Mouse (Mus musculus) liver, embryonic 15.5 days (tissue): Measurements from ENCODE around the gene Htra1. TPM values are rescaled to one million over a fixed set of nuclear protein-coding genes. Genes with fewer than 3 reads are reported as not detected.

Experiments
- ATAC-seq: fragments of 200-750 bp; cut with Nextera tagmentation; 2 replicates; pipeline ENCODE4 v1.8.0; 2017; ENCODE audit warnings: moderate number of reproducible peaks, mild to moderate bottlenecking, moderate library complexity; ENCODE audit not compliant: insufficient read depth
- H3K27ac ChIP-seq: fragments of 300-500 bp; sonication (generic); replicated peaks from 2 replicates; pipeline ENCODE4 v1.5.1; 2015; ENCODE audit warnings: mild to moderate bottlenecking, inconsistent platforms
- H3K27me3 ChIP-seq: fragments of 300-500 bp; sonication (generic); 2 replicates; pipeline ENCODE4 v1.6.1; 2015; ENCODE audit warnings: mild to moderate bottlenecking, inconsistent platforms
- H3K36me3 ChIP-seq: fragments of 300-500 bp; sonication (generic); replicated peaks from 2 replicates; pipeline ENCODE4 v1.6.1; 2015; ENCODE audit warnings: moderate library complexity, mild to moderate bottlenecking, inconsistent platforms
- H3K4me1 ChIP-seq: fragments of 300-500 bp; sonication (generic); replicated peaks from 2 replicates; pipeline ENCODE4 v1.6.1; 2015; ENCODE audit warnings: inconsistent platforms
- H3K4me2 ChIP-seq: fragments of 300-500 bp; sonication (generic); 2 replicates; pipeline ENCODE4 v1.6.1; 2015; ENCODE audit warnings: moderate library complexity, mild to moderate bottlenecking, inconsistent platforms
- H3K4me3 ChIP-seq: fragments of 300-500 bp; sonication (generic); replicated peaks from 2 replicates; pipeline ENCODE4 v1.5.1; 2015; ENCODE audit warnings: mild to moderate bottlenecking, inconsistent platforms
- H3K9ac ChIP-seq: fragments of 300-500 bp; sonication (generic); 2 replicates; pipeline ENCODE4 v1.6.1; 2015; ENCODE audit warnings: moderate library complexity, mild to moderate bottlenecking, inconsistent platforms
- H3K9me3 ChIP-seq: fragments of 300-500 bp; sonication (generic); replicated peaks from 2 replicates; pipeline ENCODE4 v1.6.1; 2016; ENCODE audit warnings: inconsistent platforms
- WGBS: fragments of 180-500 bp; shearing (Covaris S2); methylation state at CpG from one replicate; pipeline ENCODE4 v1.1.7; 2015; ENCODE audit warnings: mixed read lengths; ENCODE audit not compliant: insufficient replicate concordance; 5-methylcytosine and 5-hydroxymethylcytosine counted together
- polyA plus RNA-seq: library from polyadenylated mRNA; unstranded; fragments of >200 nt; fragmentation: Nextera tagmentation; extraction: Ambion mirVana; gene quantifications from 2 replicates; pipeline ENCODE4 v1.2.1, GENCODE M21; 2015

Gene Htra1
- polyA plus RNA-seq, 1 experiment from 2014 or later, result 1.0 TPM

DNA sequence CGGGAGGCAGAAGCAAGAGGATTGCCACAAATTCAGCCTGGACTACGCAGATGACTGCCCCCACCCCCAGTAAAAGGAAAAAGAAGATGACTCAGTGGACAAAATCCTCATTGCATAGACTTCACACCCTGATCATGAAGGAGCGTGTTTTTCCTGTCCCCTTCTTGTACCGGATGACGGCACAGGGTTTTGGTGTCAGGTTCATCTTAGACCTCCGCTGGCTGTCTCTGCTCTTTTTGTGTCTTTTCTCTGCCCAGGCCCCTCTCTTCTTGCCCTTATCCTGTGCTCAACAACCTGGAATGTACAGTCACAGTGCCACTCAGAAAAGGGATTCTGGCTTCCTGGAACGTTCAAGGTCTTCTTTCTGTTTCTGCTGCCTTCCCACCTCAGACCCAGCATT lies 14.6 kb downstream of the Htra1 start:
- no peak for ATAC-seq
- Histone ChIP-seq H3K9ac (no peak overlapping the region), H3K9me3 (no peaks in the 10 kb centered on the region), H3K36me3 (no peaks in the 10 kb centered on the region), H3K4me2 (no peak overlapping the region), H3K27me3 (no peaks in the 10 kb centered on the region), H3K4me1 (no peaks in the 10 kb centered on the region), H3K27ac (no peak overlapping the region), H3K4me3 (no peak overlapping the region)
- 76% methylated on average over 7 of the region's 7 CpGs for WGBS

- 63% methylated on average over 5 of the region's 5 CpGs for WGBS
- no peak overlapping the region for H3K4me2 ChIP-seq
- no peak overlapping the region for H3K9ac ChIP-seq
- no peaks in the 10 kb centered on the region for H3K4me1 ChIP-seq
- no peak for ATAC-seq
- no peaks in the 10 kb centered on the region for H3K9me3 ChIP-seq
- H3K27me3 ChIP-seq, result no peaks in the 10 kb centered on the region
- no peak overlapping the region for H3K4me3 ChIP-seq
- H3K27ac ChIP-seq, result no peak overlapping the region
- H3K36me3 ChIP-seq, result no peaks in the 10 kb centered on the region
These were observed 15.1 kb downstream of the Htra1 start for GRCm38 (mm10) chr7:130951004-130951403.

- Histone ChIP-seq H3K27me3 (no peaks in the 10 kb centered on the region), H3K36me3 (no peaks in the 10 kb centered on the region), H3K4me1 (no peaks in the 10 kb centered on the region), H3K4me2 (no peak overlapping the region), H3K9me3 (no peaks in the 10 kb centered on the region), H3K9ac (no peak overlapping the region), H3K27ac (no peak overlapping the region), H3K4me3 (no peak overlapping the region)
- ATAC-seq, result no peak
- 69% methylated on average over 10 of the region's 10 CpGs for WGBS
These were observed 17.5 kb downstream of the Htra1 start for GRCm38 (mm10) chr7:130953376-130953775.

DNA sequence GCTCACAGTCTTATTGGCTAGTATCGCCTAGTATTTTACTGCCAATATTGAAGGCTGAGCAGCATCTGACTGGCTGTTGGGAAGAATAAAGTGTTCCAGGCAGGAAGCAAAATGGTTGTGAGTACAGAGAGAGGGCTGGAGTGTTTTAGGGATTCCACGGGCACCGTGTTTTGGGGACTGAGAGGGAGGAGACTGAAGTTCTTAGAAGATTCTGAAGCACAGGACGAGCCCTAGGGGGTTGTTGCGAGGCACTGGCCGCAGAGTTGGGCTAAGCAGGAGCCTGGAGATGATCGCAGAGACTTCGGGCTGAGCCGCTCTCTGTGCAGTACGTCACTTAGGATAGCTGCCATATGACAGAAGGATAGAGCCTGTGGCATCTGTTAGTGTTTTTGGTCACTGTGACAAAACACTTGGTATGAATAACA lies 18.3 kb downstream of the Htra1 start:
- Histone ChIP-seq H3K9me3 (no peaks in the 10 kb centered on the region), H3K27me3 (no peaks in the 10 kb centered on the region), H3K9ac (no peak overlapping the region), H3K4me1 (no peaks in the 10 kb centered on the region), H3K4me2 (no peak overlapping the region), H3K36me3 (no peaks in the 10 kb centered on the region), H3K27ac (no peak overlapping the region), H3K4me3 (no peak overlapping the region)
- ATAC-seq, result no peak
- WGBS, result 62% methylated on average over 10 of the region's 10 CpGs

- 55% methylated on average over 7 of the region's 7 CpGs for WGBS
These were observed 22.6 kb downstream of the Htra1 start for GRCm38 (mm10) chr7:130958551-130958950.

DNA sequence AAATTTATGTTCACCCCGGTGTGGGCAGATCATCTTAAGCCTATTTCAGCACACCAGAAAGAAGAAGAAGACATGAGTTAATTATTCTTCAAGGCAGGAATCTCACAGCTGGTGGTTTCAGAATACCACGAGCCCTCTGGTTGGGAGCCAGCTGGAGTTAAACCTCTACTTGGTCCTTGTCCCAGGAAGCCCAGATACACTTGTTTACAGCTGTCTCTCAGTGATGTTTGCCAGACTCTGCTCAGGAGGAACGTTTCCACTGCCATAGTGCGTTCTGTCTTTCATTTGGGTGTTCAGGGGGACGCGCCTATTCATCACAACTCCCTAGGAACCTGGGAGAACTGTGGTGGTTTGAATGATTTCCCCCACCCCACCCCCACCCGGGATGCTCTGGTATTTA lies 24.0 kb downstream of the Htra1 start:
- Histone ChIP-seq H3K27ac (no peak overlapping the region), H3K9ac (no peak overlapping the region), H3K27me3 (no peaks in the 10 kb centered on the region), H3K4me3 (no peak overlapping the region), H3K36me3 (no peaks in the 10 kb centered on the region), H3K4me2 (no peak overlapping the region), H3K9me3 (no peaks in the 10 kb centered on the region), H3K4me1 (no peaks in the 10 kb centered on the region)
- ATAC-seq, result no peak
- WGBS, result 18% methylated on average over 7 of the region's 7 CpGs

More at GRCm38 (mm10) chr7:130958551-130958950, 22.6 kb downstream of the Htra1 start:
- no peaks in the 10 kb centered on the region for H3K9me3 ChIP-seq
- no peaks in the 10 kb centered on the region for H3K36me3 ChIP-seq
- no peaks in the 10 kb centered on the region for H3K4me1 ChIP-seq
- no peak overlapping the region for H3K9ac ChIP-seq
- ATAC-seq, result no peak
- H3K27ac ChIP-seq, result no peak overlapping the region
- no peaks in the 10 kb centered on the region for H3K27me3 ChIP-seq
- no peak overlapping the region for H3K4me3 ChIP-seq
- no peak overlapping the region for H3K4me2 ChIP-seq

DNA sequence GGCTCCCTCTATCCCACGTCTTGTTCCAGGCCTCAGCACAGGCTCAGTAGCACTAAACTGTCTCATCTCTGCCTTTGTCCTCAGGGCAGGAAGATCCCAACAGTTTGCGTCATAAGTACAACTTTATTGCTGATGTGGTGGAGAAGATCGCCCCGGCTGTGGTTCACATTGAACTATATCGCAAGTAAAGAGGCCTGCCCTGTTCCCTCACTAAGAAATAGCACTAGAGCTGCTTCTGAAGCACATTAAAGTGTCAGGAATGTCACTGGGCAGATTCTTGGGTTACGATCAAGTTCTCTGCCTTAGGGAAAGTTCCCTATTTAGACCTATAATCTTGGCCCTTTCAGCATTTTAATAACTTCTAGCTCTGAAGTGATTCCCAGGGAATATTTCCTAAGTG lies 25.5 kb downstream of the Htra1 start:
- no peaks in the 10 kb centered on the region for H3K36me3 ChIP-seq
- H3K4me1 ChIP-seq, result no peaks in the 10 kb centered on the region
- no peak overlapping the region for H3K4me3 ChIP-seq
- H3K9ac ChIP-seq, result no peak overlapping the region
- H3K9me3 ChIP-seq, result no peaks in the 10 kb centered on the region
- no peak overlapping the region for H3K27ac ChIP-seq
- H3K27me3 ChIP-seq, result no peaks in the 10 kb centered on the region
- H3K4me2 ChIP-seq, result no peak overlapping the region
- 77% methylated on average over 6 of the region's 6 CpGs for WGBS
- ATAC-seq, result no peak

DNA sequence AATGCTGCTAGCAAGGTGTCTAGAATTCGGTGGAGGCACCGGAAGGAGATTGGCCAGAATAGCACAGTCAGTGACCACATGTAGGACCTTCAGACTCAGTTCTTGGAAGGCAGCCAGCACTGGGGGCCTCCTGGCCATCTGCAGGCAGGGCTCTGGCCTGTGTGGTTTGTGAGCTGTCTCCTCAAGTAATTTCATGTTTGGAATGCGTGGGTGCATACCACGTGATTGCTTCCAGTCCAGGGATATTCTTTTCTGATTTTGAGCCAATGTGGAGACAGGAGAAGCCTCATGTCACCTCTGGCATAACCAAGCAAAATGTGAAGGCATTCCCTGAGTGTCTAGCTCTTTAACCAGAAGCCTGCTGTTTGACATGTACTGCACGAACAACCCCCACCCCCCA lies 28.8 kb downstream of the Htra1 start:
- Histone ChIP-seq H3K27ac (no peak overlapping the region), H3K36me3 (no peaks in the 10 kb centered on the region), H3K4me3 (no peak overlapping the region), H3K9me3 (no peaks in the 10 kb centered on the region), H3K4me2 (no peak overlapping the region), H3K4me1 (no peaks in the 10 kb centered on the region), H3K9ac (no peak overlapping the region), H3K27me3 (no peaks in the 10 kb centered on the region)
- ATAC-seq, result no peak
- 36% methylated on average over 5 of the region's 5 CpGs for WGBS

DNA sequence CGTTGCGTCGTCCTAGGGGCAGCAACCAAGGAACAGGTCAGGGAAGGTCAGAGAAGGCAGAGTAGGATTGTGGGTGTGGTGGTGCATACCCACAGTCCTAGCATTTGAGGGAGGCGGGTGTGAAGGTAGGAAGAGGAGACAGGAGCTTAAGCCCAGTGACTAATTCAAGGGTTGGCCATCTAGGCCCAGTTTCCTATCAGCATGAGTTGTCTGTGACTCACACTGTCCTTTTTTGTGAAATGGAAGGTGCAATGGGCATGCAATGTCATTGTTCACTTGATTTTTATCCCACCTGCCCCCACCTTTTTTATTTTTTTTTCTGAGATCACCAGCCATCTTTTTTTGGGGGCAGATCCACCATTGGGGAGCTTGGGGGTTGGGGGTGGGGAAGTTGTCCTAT lies 29.5 kb downstream of the Htra1 start:
- Histone ChIP-seq H3K9me3 (no peaks in the 10 kb centered on the region), H3K4me1 (no peaks in the 10 kb centered on the region), H3K27ac (no peak overlapping the region), H3K4me2 (no peak overlapping the region), H3K36me3 (no peaks in the 10 kb centered on the region), H3K27me3 (no peaks in the 10 kb centered on the region), H3K4me3 (no peak overlapping the region), H3K9ac (no peak overlapping the region)
- ATAC-seq, result no peak
- WGBS, result 79% methylated on average over 4 of the region's 4 CpGs

DNA sequence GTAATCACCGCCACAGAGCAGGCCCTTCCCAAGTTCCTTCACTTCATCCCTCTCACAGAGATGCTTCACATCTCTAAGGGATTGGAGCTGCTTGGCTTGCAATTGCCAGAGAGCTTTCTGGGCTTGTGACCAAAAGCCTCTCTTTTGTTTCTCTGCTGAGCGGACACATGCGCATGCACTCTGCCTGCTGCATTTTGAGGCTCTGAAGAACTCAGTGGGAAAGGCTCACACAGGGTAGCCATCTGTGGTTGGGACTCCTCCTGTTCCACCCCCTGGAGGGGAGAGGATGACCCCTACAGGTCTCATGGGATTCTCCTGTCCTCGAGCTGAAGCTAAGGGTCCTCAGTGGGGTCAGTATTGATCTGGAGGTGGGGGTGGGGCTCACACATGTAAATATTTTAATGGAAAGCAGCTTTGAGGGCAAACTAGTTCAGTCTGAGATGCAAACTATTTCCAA lies 30.0 kb downstream of the Htra1 start:
- Histone ChIP-seq H3K4me2 (no peak overlapping the region), H3K4me1 (no peaks in the 10 kb centered on the region), H3K27me3 (no peaks in the 10 kb centered on the region), H3K27ac (no peak overlapping the region), H3K9me3 (no peaks in the 10 kb centered on the region), H3K36me3 (no peaks in the 10 kb centered on the region), H3K4me3 (no peak overlapping the region), H3K9ac (no peak overlapping the region)
- WGBS, result 64% methylated on average over 4 of the region's 4 CpGs
- ATAC-seq, result no peak

DNA sequence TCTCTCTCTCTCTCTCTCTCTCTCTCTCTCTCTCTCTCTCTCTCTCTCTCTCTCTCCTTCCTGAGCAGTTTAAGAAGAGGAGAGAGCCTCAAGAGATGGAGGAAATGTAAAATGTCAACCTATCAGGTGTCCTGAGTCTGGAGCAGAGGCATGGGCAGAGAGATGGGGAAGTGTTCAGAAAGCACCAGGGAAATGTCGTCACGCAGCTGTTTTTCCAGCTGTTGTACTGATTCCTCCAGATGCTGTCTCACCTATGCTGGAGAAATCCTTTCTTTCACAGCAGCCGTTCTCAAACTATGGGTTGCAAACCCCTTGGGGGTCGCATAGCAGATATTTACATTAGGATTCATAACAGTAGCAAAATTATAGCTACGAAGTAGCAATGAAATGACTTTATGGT lies 30.5 kb downstream of the Htra1 start:
- Histone ChIP-seq H3K9ac (no peak overlapping the region), H3K9me3 (no peaks in the 10 kb centered on the region), H3K4me1 (no peaks in the 10 kb centered on the region), H3K36me3 (no peaks in the 10 kb centered on the region), H3K27ac (no peak overlapping the region), H3K27me3 (no peaks in the 10 kb centered on the region), H3K4me3 (no peak overlapping the region), H3K4me2 (no peak overlapping the region)
- no peak for ATAC-seq
- WGBS, result 61% methylated on average over 5 of the region's 5 CpGs

GRCm38 (mm10) chr7:130966876-130967275 lies 31.0 kb downstream of the Htra1 start:
- no peak overlapping the region for H3K4me2 ChIP-seq
- no peaks in the 10 kb centered on the region for H3K36me3 ChIP-seq
- H3K4me1 ChIP-seq, result no peaks in the 10 kb centered on the region
- H3K9ac ChIP-seq, result no peak overlapping the region
- WGBS, result 49% methylated on average over 6 of the region's 6 CpGs
- ATAC-seq, result no peak
- no peaks in the 10 kb centered on the region for H3K27me3 ChIP-seq
- no peak overlapping the region for H3K27ac ChIP-seq
- H3K4me3 ChIP-seq, result no peak overlapping the region
- H3K9me3 ChIP-seq, result no peaks in the 10 kb centered on the region
